In genomic region chr1:79654948-79655347, GRCm38 (mm10) we compare ENCODE assay signal across 20 mouse cellular contexts. TPM values are rescaled to one million over a fixed set of nuclear protein-coding genes. Genes with fewer than 3 reads are reported as not detected.
"Had no signal": no experiment of that assay in that cellular context is flagged by ENCODE, and none has a peak within 500 bp of the region (broad histone marks: within the 10 kb centered on the region; RNA-seq: fewer than 3 reads in every experiment).

No protein-coding gene starts in this region.

- H3K4me3 ChIP-seq: layer of hippocampus, adult 2 months; limb, embryonic 15.5 days; liver, embryonic 12.5 days; liver, embryonic 15.5 days; midbrain, embryonic 12.5 days; midbrain, embryonic 15.5 days; neural tube, embryonic 12.5 days; neural tube, embryonic 15.5 days had no signal

- H3K27me3 ChIP-seq: limb, embryonic 15.5 days; liver, embryonic 12.5 days; liver, embryonic 15.5 days; midbrain, embryonic 12.5 days; midbrain, embryonic 15.5 days; neural tube, embryonic 12.5 days; neural tube, embryonic 15.5 days had no signal

- H3K36me3 ChIP-seq: limb, embryonic 15.5 days; liver, embryonic 12.5 days; liver, embryonic 15.5 days; midbrain, embryonic 12.5 days; midbrain, embryonic 15.5 days; neural tube, embryonic 12.5 days; neural tube, embryonic 15.5 days had no signal

- H3K9me3 ChIP-seq: limb, embryonic 15.5 days; liver, embryonic 12.5 days; liver, embryonic 15.5 days; midbrain, embryonic 12.5 days; midbrain, embryonic 15.5 days; neural tube, embryonic 12.5 days; neural tube, embryonic 15.5 days had no signal

- H3K9ac ChIP-seq: limb, embryonic 15.5 days; liver, embryonic 12.5 days; liver, embryonic 15.5 days; lung, embryonic 14.5 days; midbrain, embryonic 12.5 days; midbrain, embryonic 15.5 days; neural tube, embryonic 12.5 days; neural tube, embryonic 15.5 days had no signal

- DNase-seq: kidney, adult 2 months; kidney, postnatal 25 days; layer of hippocampus, adult 9-11 months; lung, embryonic 14.5 days; right cerebral cortex, adult 18-20 months; right cerebral cortex, postnatal 14 days; right cerebral cortex, postnatal 4 days; thymus, adult 18-20 months; thymus, postnatal 36 days had no signal

- H3K27ac ChIP-seq: kidney, postnatal 0 days; layer of hippocampus, adult 2 months; limb, embryonic 15.5 days; liver, embryonic 12.5 days; liver, embryonic 15.5 days; macrophage; midbrain, embryonic 12.5 days; midbrain, embryonic 15.5 days; neural tube, embryonic 12.5 days; neural tube, embryonic 15.5 days had no signal

- H3K4me1 ChIP-seq: liver, embryonic 12.5 days; liver, embryonic 15.5 days; midbrain, embryonic 12.5 days; midbrain, embryonic 15.5 days; neural tube, embryonic 12.5 days; neural tube, embryonic 15.5 days had no signal

- ATAC-seq: intestine, postnatal 0 days; liver, embryonic 12.5 days; midbrain, embryonic 15.5 days had no signal

- H3K4me2 ChIP-seq: limb, embryonic 15.5 days; liver, embryonic 12.5 days; liver, embryonic 15.5 days; lung, embryonic 14.5 days; midbrain, embryonic 12.5 days; midbrain, embryonic 15.5 days; neural tube, embryonic 12.5 days; neural tube, embryonic 15.5 days had no signal

RNA-seq across cellular contexts. Expression of gene Ap1s3, which starts 16.8 kb away (rescaled TPM):
- polyA plus RNA-seq: neural tube, embryonic 12.5 days had no signal
